Mouse (Mus musculus) midbrain, embryonic 16.5 days (tissue): ENCODE measurements at regions not wholly inside any gene's neighbourhood (a gene's known extent, or its start where the extent isn't known, plus 50 kb on each side); places are given as distances from the start of the nearest gene placed in this dataset.

Experiments used
- ATAC-seq: fragments of 200-750 bp; cut with Nextera tagmentation; 2 replicates; pipeline ENCODE4 v1.8.0; 2017; ENCODE audit warnings: moderate TSS enrichment
- H3K27ac ChIP-seq: fragments of 300-500 bp; sonication (generic); 2 replicates; pipeline ENCODE4 v1.5.1; 2014; ENCODE audit warnings: mild to moderate bottlenecking, low read length, mixed read lengths
- H3K27me3 ChIP-seq: fragments of 300-500 bp; sonication (generic); 2 replicates; pipeline ENCODE4 v1.6.1; 2014; ENCODE audit warnings: low read depth, low read length, mixed read lengths; ENCODE audit not compliant: control insufficient read depth, insufficient read depth
- H3K36me3 ChIP-seq: fragments of 300-500 bp; sonication (generic); 2 replicates; pipeline ENCODE4 v1.6.1; 2014; ENCODE audit warnings: mild to moderate bottlenecking, low read length, moderate library complexity, mixed read lengths; ENCODE audit not compliant: control insufficient read depth, insufficient read depth
- H3K4me1 ChIP-seq: fragments of 300-500 bp; sonication (generic); 2 replicates; pipeline ENCODE4 v1.6.1; 2014; ENCODE audit warnings: mild to moderate bottlenecking, low read length, mixed read lengths; ENCODE audit not compliant: control insufficient read depth, insufficient read depth
- H3K4me2 ChIP-seq: fragments of 300-500 bp; sonication (generic); 2 replicates; pipeline ENCODE4 v1.6.1; 2014; ENCODE audit warnings: mild to moderate bottlenecking, low read length, mixed read lengths
- H3K4me3 ChIP-seq: fragments of 300-500 bp; sonication (generic); 2 replicates; pipeline ENCODE4 v1.5.1; 2014; ENCODE audit warnings: low read depth, mild to moderate bottlenecking, low read length, moderate library complexity, mixed read lengths
- H3K9ac ChIP-seq: fragments of 300-500 bp; sonication (generic); 2 replicates; pipeline ENCODE4 v1.6.1; 2014; ENCODE audit warnings: low read depth, low read length, mixed read lengths
- H3K9me3 ChIP-seq: fragments of 300-500 bp; sonication (generic); replicated peaks from 2 replicates; pipeline ENCODE4 v1.6.1; 2014; ENCODE audit warnings: mild to moderate bottlenecking, low read length, mixed read lengths; ENCODE audit not compliant: control insufficient read depth, poor library complexity, severe bottlenecking
- WGBS: fragments of 180-500 bp; shearing (Covaris S2); extraction: QIAGEN DNeasy Blood & Tissue Kit; methylation state at CpG from one replicate; pipeline ENCODE4 v1.1.7; 2014; 5-methylcytosine and 5-hydroxymethylcytosine counted together

DNA sequence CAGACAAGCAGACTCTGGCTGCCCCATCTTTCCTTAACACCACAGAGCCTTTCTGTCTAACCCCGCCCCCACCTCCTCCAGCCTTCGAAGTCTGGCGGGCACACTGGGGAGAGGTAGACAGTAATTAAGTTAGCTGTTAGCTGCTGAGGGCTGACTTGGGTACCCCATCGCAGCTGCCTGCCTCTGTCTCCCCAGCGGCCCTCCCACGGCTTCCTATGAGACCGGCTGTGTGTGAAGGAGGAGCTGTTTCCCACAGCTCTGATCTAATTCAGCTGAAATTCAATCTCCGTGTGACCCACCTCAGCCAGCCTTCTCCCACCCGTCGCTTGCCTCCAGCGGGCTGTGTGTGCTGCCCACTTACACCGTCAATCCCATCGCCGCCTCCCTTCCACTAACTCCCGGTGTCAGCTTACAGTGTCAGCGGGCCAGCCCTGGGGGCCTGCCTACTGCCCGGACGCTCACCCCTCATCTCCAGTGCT is 892.5 kb downstream of the Zfp704 start:
- H3K4me3 ChIP-seq = peak overlapping the region; percentile 36
- no peaks in the 10 kb centered on the region for H3K9me3 ChIP-seq
- no peaks in the 10 kb centered on the region for H3K36me3 ChIP-seq
- peak overlapping the region; percentile 66 for H3K4me2 ChIP-seq
- peaks cover 11% of the 10 kb centered on the region for H3K4me1 ChIP-seq
- H3K27ac ChIP-seq = no peak overlapping the region
- peak overlapping the region; percentile 51 for H3K9ac ChIP-seq
- WGBS = under 1% methylated on average over 18 of the region's 18 CpGs
- no peaks in the 10 kb centered on the region; the same call in 1 of the 2 replicates for H3K27me3 ChIP-seq
- ATAC-seq = peak; percentile 74
